In genomic region chr11:106519519-106519918, GRCm38 (mm10) we compare ENCODE assay signal across 17 mouse cellular contexts.
"Had no signal": no experiment of that assay in that cellular context is flagged by ENCODE, and none has a peak within 500 bp of the region (broad histone marks: within the 10 kb centered on the region; RNA-seq: fewer than 3 reads in every experiment).

No protein-coding gene starts in this region.

- H3K9me3 ChIP-seq: intestine, embryonic 15.5 days; limb, embryonic 13.5 days; liver, embryonic 15.5 days; neural tube, embryonic 15.5 days; stomach, embryonic 15.5 days had no signal

- H3K27ac ChIP-seq: intestine, embryonic 15.5 days; limb, embryonic 13.5 days; liver, embryonic 15.5 days; neural tube, embryonic 15.5 days; stomach, embryonic 15.5 days had no signal

- H3K9ac ChIP-seq: intestine, embryonic 15.5 days; limb, embryonic 13.5 days; liver, embryonic 15.5 days; neural tube, embryonic 15.5 days; stomach, embryonic 15.5 days had no signal

- DNase-seq: kidney, adult 18-20 months; kidney, postnatal 14 days; layer of hippocampus, adult 9-11 months; layer of hippocampus, postnatal 36 days; lung, adult 2 months; lung, postnatal 36 days; right cerebral cortex, postnatal 4 days; spleen, adult 18-20 months; thymus, adult 2 months; thymus, postnatal 25 days had no signal

- H3K4me3 ChIP-seq: intestine, embryonic 15.5 days; limb, embryonic 13.5 days; liver, embryonic 15.5 days; myocyte; neural tube, embryonic 15.5 days; stomach, embryonic 15.5 days had no signal

- H3K36me3 ChIP-seq: intestine, embryonic 15.5 days; limb, embryonic 13.5 days; stomach, embryonic 15.5 days had no signal

- H3K4me2 ChIP-seq: intestine, embryonic 15.5 days; limb, embryonic 13.5 days; liver, embryonic 15.5 days; neural tube, embryonic 15.5 days; stomach, embryonic 15.5 days had no signal

- H3K27me3 ChIP-seq: intestine, embryonic 15.5 days; limb, embryonic 13.5 days; liver, embryonic 15.5 days; neural tube, embryonic 15.5 days; stomach, embryonic 15.5 days had no signal

- ATAC-seq: intestine, embryonic 15.5 days; lung, postnatal 0 days had no signal
